In genomic region chr4:8231291-8231871, GRCm38 (mm10) we compare ENCODE assay signal across 18 mouse cellular contexts. TPM values are rescaled to one million over a fixed set of nuclear protein-coding genes. Genes with fewer than 3 reads are reported as not detected.
DNase-seq lines count a peak whose midpoint lies in the region; ATAC-seq and TF ChIP-seq lines count a peak whose summit lies in the region.
"Had no signal": no experiment of that assay in that cellular context is flagged by ENCODE, and none has a peak within 500 bp of the region (broad histone marks: within the 10 kb centered on the region; RNA-seq: fewer than 3 reads in every experiment).

No protein-coding gene starts in this region.

- H3K27me3 ChIP-seq in heart, adult 2 months (ENCODE audit: control insufficient read depth, insufficient read depth, low read length), result no peaks in the 10 kb centered on the region
- no peaks in the 10 kb centered on the region for H3K27me3 ChIP-seq in intestine, embryonic 15.5 days (replicated peaks)
- no peaks in the 10 kb centered on the region for H3K27me3 ChIP-seq in stomach, embryonic 16.5 days (ENCODE audit: control insufficient read depth, insufficient read depth, low read length)
- H3K27me3 ChIP-seq: CH12.LX; forebrain, embryonic 13.5 days; hindbrain, embryonic 12.5 days had no signal

- DNase-seq in heart, adult 2 months, result no peak
- DNase-seq in heart, postnatal 4 days, result no peak
- DNase-seq in lung, postnatal 10 days, result peak; percentile 12
- no peak for DNase-seq in lung, postnatal 25 days (ENCODE audit: low spot score)
- DNase-seq in layer of hippocampus, postnatal 25 days (ENCODE audit: extremely low spot score in 1 of 2, low spot score in 1 of 2), result no peak
- DNase-seq: adrenal gland, adult 2 months; adrenal gland, postnatal 25 days; cerebellum, adult 18-20 months; cerebellum, postnatal 10 days; forebrain, postnatal 0 days; heart, postnatal 36 days had no signal

- H3K4me1 ChIP-seq in heart, adult 2 months (ENCODE audit: control insufficient read depth, insufficient read depth, low read length), result peaks cover 12% of the 10 kb centered on the region
- H3K4me1 ChIP-seq in intestine, embryonic 15.5 days (replicated peaks), result peaks cover 8% of the 10 kb centered on the region; the same call in 1 of the 2 replicates
- 0 out of 2 replicates have a peak, but pooled peaks cover 5% of the 10 kb centered on the region for H3K4me1 ChIP-seq in stomach, embryonic 16.5 days (ENCODE audit: control insufficient read depth, insufficient read depth, low read length)
- H3K4me1 ChIP-seq: forebrain, embryonic 13.5 days; hindbrain, embryonic 12.5 days had no signal

- intact Hi-C loops in heart, adult 2 months (cut with DNase I), result no loop called here

- no peak for TF ChIP-seq EP300 in heart, adult 2 months (IDR thresholded peaks at IDR 0.05; ENCODE audit: insufficient read depth, low read depth, low read length)

- H3K4me3 ChIP-seq in heart, adult 2 months, result no peak overlapping the region
- H3K4me3 ChIP-seq in intestine, embryonic 15.5 days (replicated peaks), result no peak overlapping the region
- H3K4me3 ChIP-seq in stomach, embryonic 16.5 days (replicated peaks; ENCODE audit: low read length), result no peak overlapping the region
- H3K4me3 ChIP-seq: embryonic facial prominence, embryonic 10.5 days; forebrain, embryonic 13.5 days; heart, embryonic 13.5 days; hindbrain, embryonic 12.5 days had no signal

- 45% methylated on average over 5 of the region's 5 CpGs for WGBS in heart, adult 2 months
- WGBS in intestine, embryonic 15.5 days, result 75% methylated on average over 5 of the region's 5 CpGs
- WGBS in stomach, embryonic 16.5 days, result 80% methylated on average over 5 of the region's 5 CpGs

- ATAC-seq in intestine, embryonic 15.5 days, result peak; percentile 75
- ATAC-seq in stomach, embryonic 16.5 days (ENCODE audit: insufficient read depth, low FRiP score), result peak; percentile 29; the same call in 1 of the 2 replicates
- ATAC-seq: forebrain, embryonic 13.5 days; forebrain, postnatal 0 days had no signal

- no peak for TF ChIP-seq CTCF in heart, adult 2 months (IDR thresholded peaks at IDR 0.05)

- TF ChIP-seq POLR2A in heart, adult 2 months (IDR thresholded peaks at IDR 0.05; ENCODE audit: insufficient read depth, low read depth, low read length), result no peak

- H3K9me3 ChIP-seq in intestine, embryonic 15.5 days, result no peaks in the 10 kb centered on the region
- H3K9me3 ChIP-seq in stomach, embryonic 16.5 days (replicated peaks; ENCODE audit: control insufficient read depth, low read length), result no peaks in the 10 kb centered on the region
- H3K9me3 ChIP-seq: embryonic facial prominence, embryonic 10.5 days; forebrain, embryonic 13.5 days; heart, embryonic 13.5 days; hindbrain, embryonic 12.5 days had no signal

- no peaks in the 10 kb centered on the region for H3K79me2 ChIP-seq in heart, adult 2 months (replicated peaks; ENCODE audit: control insufficient read depth, insufficient read depth, low read length)

- H3K4me2 ChIP-seq in intestine, embryonic 15.5 days (replicated peaks), result no peak overlapping the region
- H3K4me2 ChIP-seq in stomach, embryonic 16.5 days (ENCODE audit: low read depth, low read length), result no peak overlapping the region
- H3K4me2 ChIP-seq: forebrain, embryonic 13.5 days; hindbrain, embryonic 12.5 days had no signal

- peak overlapping the region; percentile 57 for H3K27ac ChIP-seq in heart, adult 2 months
- no peak overlapping the region for H3K27ac ChIP-seq in intestine, embryonic 15.5 days
- H3K27ac ChIP-seq in stomach, embryonic 16.5 days (ENCODE audit: low read length), result no peak overlapping the region
- H3K27ac ChIP-seq: embryonic facial prominence, embryonic 10.5 days; forebrain, embryonic 13.5 days; hindbrain, embryonic 12.5 days had no signal

- H3K9ac ChIP-seq in heart, adult 2 months (ENCODE audit: low read depth, low read length), result no peak overlapping the region
- H3K9ac ChIP-seq in intestine, embryonic 15.5 days, result no peak overlapping the region
- no peak overlapping the region for H3K9ac ChIP-seq in stomach, embryonic 16.5 days (ENCODE audit: low read length)
- H3K9ac ChIP-seq: forebrain, embryonic 13.5 days; forebrain, postnatal 0 days; hindbrain, embryonic 12.5 days had no signal

- peaks cover 25% of the 10 kb centered on the region for H3K36me3 ChIP-seq in heart, adult 2 months (ENCODE audit: control insufficient read depth, insufficient read depth, low read length)
- H3K36me3 ChIP-seq in intestine, embryonic 15.5 days, result no peaks in the 10 kb centered on the region
- no peaks in the 10 kb centered on the region for H3K36me3 ChIP-seq in stomach, embryonic 16.5 days (ENCODE audit: control insufficient read depth, insufficient read depth, low read length)
- H3K36me3 ChIP-seq: embryonic facial prominence, embryonic 10.5 days; heart, embryonic 13.5 days; hindbrain, embryonic 12.5 days had no signal

RNA-seq across cellular contexts. Expression of gene Car8, which starts 7.5 kb away (rescaled TPM):
- 10 to 100 TPM in 1 of 2 experiments, 1 to 10 TPM in 1; 9.4 to 12.1 TPM for total RNA-seq in heart, adult 2 months (2021)
- polyA plus RNA-seq in heart, adult 2 months (2012; rRNA removed), result 3.3 and 7.8 TPM in 2 replicates
- 10 to 100 TPM; 12.6 to 13.3 TPM for total RNA-seq in heart, postnatal 4 days (2021)
- 40.8 and 44.2 TPM in 2 replicates for polyA plus RNA-seq in intestine, embryonic 15.5 days (2015; fragmentation: Nextera tagmentation; extraction: Ambion mirVana)
- 12.8 and 13.3 TPM in 2 replicates for polyA plus RNA-seq in stomach, embryonic 16.5 days (2015; fragmentation: Nextera tagmentation; extraction: Ambion mirVana)
- 1 to 10 TPM; 3.5 to 3.9 TPM for total RNA-seq in layer of hippocampus, postnatal 25 days (2021)
- total RNA-seq: CH12.LX had no signal
